Mouse (Mus musculus): ENCODE measurements around the gene Npc2. TPM values are rescaled to one million over a fixed set of nuclear protein-coding genes. Genes with fewer than 3 reads are reported as not detected.

Gene Npc2
- polyA plus RNA-seq, 1 experiment = 179 TPM

DNA sequence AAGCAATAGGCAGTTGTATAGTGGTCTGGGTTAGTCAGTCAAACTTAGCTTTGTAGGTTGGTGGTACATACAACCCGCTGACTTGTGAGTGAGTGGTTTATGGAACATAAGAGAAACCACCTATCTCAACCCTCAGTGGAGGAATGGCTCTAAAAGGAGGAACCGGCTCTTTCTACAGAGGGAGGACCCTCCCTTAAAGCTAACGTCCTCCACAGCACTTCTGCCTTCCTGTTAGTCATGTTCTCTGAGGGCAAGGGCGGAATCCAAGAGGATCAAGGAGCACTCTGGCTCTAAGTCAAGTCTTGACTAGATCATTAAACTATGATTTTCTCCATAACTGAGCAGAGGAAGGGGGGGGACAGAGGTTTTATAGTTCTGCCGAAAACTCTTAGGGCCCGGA, 5.4 kb downstream of the Npc2 start:
- TF ChIP-seq CTCF (conservative IDR thresholded peaks at IDR 0.05; ENCODE audit: insufficient read depth, insufficient read length, low read depth, low read length) (no peak), POLR2A (IDR thresholded peaks at IDR 0.05; ENCODE audit: low read depth, low read length) (no peak)
- H3K36me3 ChIP-seq (ENCODE audit: control insufficient read depth, insufficient read depth, low read length) = 0 out of 2 replicates have a peak, but pooled peaks cover 1% of the 10 kb centered on the region

DNA sequence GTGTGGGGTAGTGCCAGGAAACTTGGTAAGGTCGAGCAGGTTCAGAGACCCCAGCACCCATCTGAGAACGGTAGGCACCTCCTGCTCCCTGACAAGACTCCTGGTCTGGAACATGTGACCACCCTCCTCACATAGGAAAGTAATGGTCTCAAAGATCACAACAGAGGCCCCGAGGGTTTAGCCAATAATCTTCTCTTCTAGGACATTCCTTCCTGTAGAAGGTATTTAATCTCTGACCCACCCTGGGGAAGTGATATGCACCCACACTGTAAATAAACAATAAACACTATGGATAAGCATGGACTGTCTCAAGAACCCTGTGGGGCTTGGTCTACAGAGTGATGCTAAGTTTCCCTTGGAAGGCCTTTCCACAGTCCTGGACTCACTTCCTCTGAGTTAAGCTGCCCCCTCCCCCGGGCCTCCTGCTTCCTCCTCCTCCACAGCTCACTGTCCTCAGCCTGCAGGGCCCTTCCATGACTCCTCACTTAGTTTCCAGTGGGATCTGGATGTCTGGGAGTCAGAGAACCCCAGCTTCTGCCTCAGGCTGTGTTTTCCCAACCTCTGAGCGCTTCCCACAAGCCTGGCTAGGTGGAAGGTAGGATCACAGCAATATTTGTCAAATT, 6.7 kb downstream of the Npc2 start:
- Histone ChIP-seq H3K36me3 (ENCODE audit: control insufficient read depth, insufficient read depth, low read length) (0 out of 2 replicates have a peak, but pooled peaks cover 1% of the 10 kb centered on the region), H3K4me3 (ENCODE audit: insufficient read depth, low read depth, low read length) (no peak overlapping the region), H3K27ac (ENCODE audit: insufficient read depth, low read depth, low read length) (no peak overlapping the region), H3K27me3 (replicated peaks; ENCODE audit: control insufficient read depth, insufficient read depth, low read length) (no peaks in the 10 kb centered on the region), H3K4me1 (ENCODE audit: control insufficient read depth, insufficient read depth, low read length) (peaks cover 8% of the 10 kb centered on the region; the same call in 1 of the 2 replicates)
- TF ChIP-seq POLR2A (IDR thresholded peaks at IDR 0.05; ENCODE audit: low read depth, low read length) (no peak), CTCF (conservative IDR thresholded peaks at IDR 0.05; ENCODE audit: insufficient read depth, insufficient read length, low read depth, low read length) (no peak)
- DNase-seq = no peak
- 56% methylated on average over 5 of the region's 5 CpGs for WGBS

More for the DNA sequence above, 5.4 kb downstream of the Npc2 start:
- H3K27me3 ChIP-seq (replicated peaks; ENCODE audit: control insufficient read depth, insufficient read depth, low read length) = no peaks in the 10 kb centered on the region
- no peak overlapping the region for H3K4me3 ChIP-seq (ENCODE audit: insufficient read depth, low read depth, low read length)
- 47% methylated on average over 6 of the region's 6 CpGs for whole genome bisulfite sequencing
- peaks cover 10% of the 10 kb centered on the region; the same call in 1 of the 2 replicates for H3K4me1 ChIP-seq (ENCODE audit: control insufficient read depth, insufficient read depth, low read length)
- H3K27ac ChIP-seq (ENCODE audit: insufficient read depth, low read depth, low read length) = no peak overlapping the region
- DNase-seq = peak; percentile 31

DNA sequence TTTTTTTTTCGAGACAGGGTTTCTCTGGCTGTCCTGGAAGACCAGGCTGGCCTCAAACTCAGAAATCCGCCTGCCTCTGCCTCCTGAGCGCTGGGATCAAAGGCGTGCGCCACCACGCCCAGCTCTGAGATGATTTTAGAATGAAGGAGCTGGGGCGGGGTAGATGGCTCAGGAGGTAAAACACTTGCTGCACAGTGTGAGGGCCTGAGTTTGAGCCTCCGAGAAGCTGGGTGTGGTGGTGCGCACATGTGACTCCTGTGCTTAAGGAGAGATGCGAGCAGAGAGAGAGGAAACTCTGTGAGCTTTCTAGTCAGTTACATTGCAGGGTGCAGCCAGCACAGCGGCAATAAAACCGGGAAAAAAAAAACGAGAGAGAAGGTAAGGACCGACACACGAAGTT, 7.4 kb downstream of the Npc2 start:
- no peaks in the 10 kb centered on the region for H3K27me3 ChIP-seq (replicated peaks; ENCODE audit: control insufficient read depth, insufficient read depth, low read length)
- no peak for DNase-seq
- 88% methylated on average over 15 of the region's 15 CpGs for WGBS
- H3K4me1 ChIP-seq (ENCODE audit: control insufficient read depth, insufficient read depth, low read length) = peaks cover 9% of the 10 kb centered on the region; the same call in 1 of the 2 replicates
- no peak for TF ChIP-seq POLR2A (IDR thresholded peaks at IDR 0.05; ENCODE audit: low read depth, low read length)
- H3K27ac ChIP-seq (ENCODE audit: insufficient read depth, low read depth, low read length) = no peak overlapping the region
- H3K36me3 ChIP-seq (ENCODE audit: control insufficient read depth, insufficient read depth, low read length) = 0 out of 2 replicates have a peak, but pooled peaks cover 1% of the 10 kb centered on the region
- H3K4me3 ChIP-seq (ENCODE audit: insufficient read depth, low read depth, low read length) = no peak overlapping the region

DNA sequence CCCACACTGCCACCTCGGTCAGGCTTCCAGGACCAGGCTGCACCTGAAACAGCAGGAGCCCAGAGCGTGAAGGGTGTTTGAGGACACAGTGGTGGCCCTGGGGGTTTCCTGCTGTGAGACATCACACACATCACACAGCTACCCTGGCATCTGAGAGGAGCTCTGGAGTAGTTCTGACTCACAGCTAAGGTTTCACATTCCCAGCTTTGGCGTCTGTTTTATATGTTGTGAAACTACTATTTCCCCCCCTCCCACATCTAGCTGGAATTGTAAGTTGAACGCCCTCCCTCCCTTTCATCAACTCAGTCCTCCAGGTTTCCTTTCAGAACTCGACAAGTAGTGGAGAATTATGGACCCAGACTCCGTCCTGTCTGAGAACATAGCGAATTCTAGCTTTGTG, 8.2 kb downstream of the Npc2 start:
- DNase-seq = no peak
- Histone ChIP-seq H3K4me3 (ENCODE audit: insufficient read depth, low read depth, low read length) (no peak overlapping the region), H3K36me3 (ENCODE audit: control insufficient read depth, insufficient read depth, low read length) (0 out of 2 replicates have a peak, but pooled peaks cover 1% of the 10 kb centered on the region), H3K4me1 (ENCODE audit: control insufficient read depth, insufficient read depth, low read length) (peaks cover 9% of the 10 kb centered on the region; the same call in 1 of the 2 replicates), H3K27ac (ENCODE audit: insufficient read depth, low read depth, low read length) (no peak overlapping the region), H3K27me3 (replicated peaks; ENCODE audit: control insufficient read depth, insufficient read depth, low read length) (no peaks in the 10 kb centered on the region)
- no peak for TF ChIP-seq CTCF (conservative IDR thresholded peaks at IDR 0.05; ENCODE audit: insufficient read depth, insufficient read length, low read depth, low read length)
- no peak for TF ChIP-seq POLR2A (IDR thresholded peaks at IDR 0.05; ENCODE audit: low read depth, low read length)
- 74% methylated on average over 7 of the region's 7 CpGs for WGBS

DNA sequence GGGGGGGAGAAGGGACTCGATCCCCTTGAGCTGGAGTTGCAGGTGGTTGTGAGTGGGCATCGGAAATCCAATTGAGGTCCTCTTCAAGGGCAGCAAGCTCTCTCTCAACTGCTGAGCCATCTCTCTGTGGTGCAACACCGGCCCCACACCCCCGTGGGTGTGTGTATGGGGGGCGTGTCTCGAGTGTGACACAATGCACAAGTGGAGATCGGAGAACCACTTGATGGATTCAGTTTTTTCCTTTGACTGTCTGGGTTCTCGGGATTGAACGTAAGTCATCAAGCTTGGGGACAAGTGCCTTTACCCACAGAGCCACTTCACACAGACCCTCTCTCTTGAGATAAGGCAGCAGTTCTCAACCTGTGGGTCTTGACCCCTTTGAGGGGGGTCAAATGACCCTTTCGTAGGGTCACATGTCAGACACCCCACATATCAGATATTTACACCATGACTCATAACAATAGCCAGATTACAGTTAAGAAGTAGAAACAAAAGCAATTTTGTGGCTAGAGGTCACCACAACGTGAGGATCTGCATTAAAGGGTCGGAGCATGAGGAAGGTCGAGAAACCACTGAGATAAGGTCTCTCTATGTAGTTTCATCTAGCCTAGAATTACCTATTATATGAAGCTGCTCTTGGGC, 9.3 kb downstream of the Npc2 start:
- peaks cover 1% of the 10 kb centered on the region; the same call in 1 of the 2 replicates for H3K36me3 ChIP-seq (ENCODE audit: control insufficient read depth, insufficient read depth, low read length)
- TF ChIP-seq CTCF (conservative IDR thresholded peaks at IDR 0.05; ENCODE audit: insufficient read depth, insufficient read length, low read depth, low read length) = no peak
- no peak for TF ChIP-seq POLR2A (IDR thresholded peaks at IDR 0.05; ENCODE audit: low read depth, low read length)
- WGBS = 91% methylated on average over 13 of the region's 13 CpGs
- DNase-seq = no peak
- peaks cover 9% of the 10 kb centered on the region; the same call in 1 of the 2 replicates for H3K4me1 ChIP-seq (ENCODE audit: control insufficient read depth, insufficient read depth, low read length)
- H3K4me3 ChIP-seq (ENCODE audit: insufficient read depth, low read depth, low read length) = no peak overlapping the region
- no peak overlapping the region for H3K27ac ChIP-seq (ENCODE audit: insufficient read depth, low read depth, low read length)
- no peaks in the 10 kb centered on the region for H3K27me3 ChIP-seq (replicated peaks; ENCODE audit: control insufficient read depth, insufficient read depth, low read length)

DNA sequence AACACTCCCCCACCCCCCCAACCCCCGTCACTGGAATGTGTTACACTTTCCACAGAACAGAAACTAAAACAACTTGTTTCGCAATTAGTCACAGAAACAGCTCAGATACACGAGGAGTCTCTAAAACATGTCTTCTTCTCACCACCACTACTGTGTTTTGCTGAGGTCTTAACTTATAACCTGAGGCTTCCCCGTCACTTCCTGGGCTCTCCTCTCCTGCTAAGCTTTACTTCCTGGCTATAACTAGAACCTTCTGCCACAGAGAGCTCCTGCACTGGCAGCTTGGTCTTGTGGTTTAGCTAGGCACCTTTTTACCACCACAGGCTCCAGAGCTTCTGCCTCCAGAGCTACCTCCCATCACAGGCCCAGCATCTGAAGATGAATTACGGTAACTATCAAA, 10.4 kb downstream of the Npc2 start:
- no peaks in the 10 kb centered on the region for H3K27me3 ChIP-seq (replicated peaks; ENCODE audit: control insufficient read depth, insufficient read depth, low read length)
- 0 out of 2 replicates have a peak overlapping the region, but pooled peaks have one; percentile 17 for H3K27ac ChIP-seq (ENCODE audit: insufficient read depth, low read depth, low read length)
- TF ChIP-seq POLR2A (IDR thresholded peaks at IDR 0.05; ENCODE audit: low read depth, low read length) (no peak), CTCF (conservative IDR thresholded peaks at IDR 0.05; ENCODE audit: insufficient read depth, insufficient read length, low read depth, low read length) (no peak)
- H3K4me3 ChIP-seq (ENCODE audit: insufficient read depth, low read depth, low read length) = no peak overlapping the region
- peaks cover 1% of the 10 kb centered on the region; the same call in 1 of the 2 replicates for H3K36me3 ChIP-seq (ENCODE audit: control insufficient read depth, insufficient read depth, low read length)
- no peak for DNase-seq
- 80% methylated on average over 5 of the region's 5 CpGs for WGBS
- peaks cover 7% of the 10 kb centered on the region; the same call in 1 of the 2 replicates for H3K4me1 ChIP-seq (ENCODE audit: control insufficient read depth, insufficient read depth, low read length)

DNA sequence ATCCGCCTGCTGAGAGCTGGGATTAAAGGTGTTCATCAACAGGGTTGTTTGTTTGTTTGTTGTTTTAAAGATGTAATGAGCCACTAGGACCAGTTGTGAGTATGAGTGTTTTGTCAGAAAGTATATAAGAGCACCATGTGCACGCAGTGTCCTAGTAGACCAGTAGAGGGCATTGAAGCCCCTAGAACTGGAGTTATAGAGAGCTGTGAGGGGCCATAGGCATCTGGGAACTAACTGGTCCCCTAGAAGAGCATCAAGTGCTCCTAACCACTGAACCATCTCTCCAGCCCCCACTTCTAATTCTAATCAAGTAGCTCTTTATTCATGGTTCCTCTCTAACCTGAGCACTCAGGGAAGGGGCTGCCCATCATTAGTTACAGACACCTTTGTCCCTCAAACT, 13.9 kb downstream of the Npc2 start:
- DNase-seq = no peak
- TF ChIP-seq CTCF (conservative IDR thresholded peaks at IDR 0.05; ENCODE audit: insufficient read depth, insufficient read length, low read depth, low read length) = 0 out of 2 replicates have a peak, but pooled peaks have one; percentile 24
- TF ChIP-seq POLR2A (IDR thresholded peaks at IDR 0.05; ENCODE audit: low read depth, low read length) = no peak
- no peak overlapping the region for H3K27ac ChIP-seq (ENCODE audit: insufficient read depth, low read depth, low read length)
- H3K36me3 ChIP-seq (ENCODE audit: control insufficient read depth, insufficient read depth, low read length) = no peaks in the 10 kb centered on the region; the same call in 1 of the 2 replicates
- WGBS = 91% methylated on average over 2 of the region's 2 CpGs
- H3K27me3 ChIP-seq (replicated peaks; ENCODE audit: control insufficient read depth, insufficient read depth, low read length) = no peaks in the 10 kb centered on the region
- 0 out of 2 replicates have a peak, but pooled peaks cover 3% of the 10 kb centered on the region for H3K4me1 ChIP-seq (ENCODE audit: control insufficient read depth, insufficient read depth, low read length)
- H3K4me3 ChIP-seq (ENCODE audit: insufficient read depth, low read depth, low read length) = no peak overlapping the region
